Mouse (Mus musculus): ENCODE measurements around the gene Prss50.
A peak's percentile ranks its signal among the peaks of the same experiment; 100 is the strongest.

The Prss50 gene

DNA sequence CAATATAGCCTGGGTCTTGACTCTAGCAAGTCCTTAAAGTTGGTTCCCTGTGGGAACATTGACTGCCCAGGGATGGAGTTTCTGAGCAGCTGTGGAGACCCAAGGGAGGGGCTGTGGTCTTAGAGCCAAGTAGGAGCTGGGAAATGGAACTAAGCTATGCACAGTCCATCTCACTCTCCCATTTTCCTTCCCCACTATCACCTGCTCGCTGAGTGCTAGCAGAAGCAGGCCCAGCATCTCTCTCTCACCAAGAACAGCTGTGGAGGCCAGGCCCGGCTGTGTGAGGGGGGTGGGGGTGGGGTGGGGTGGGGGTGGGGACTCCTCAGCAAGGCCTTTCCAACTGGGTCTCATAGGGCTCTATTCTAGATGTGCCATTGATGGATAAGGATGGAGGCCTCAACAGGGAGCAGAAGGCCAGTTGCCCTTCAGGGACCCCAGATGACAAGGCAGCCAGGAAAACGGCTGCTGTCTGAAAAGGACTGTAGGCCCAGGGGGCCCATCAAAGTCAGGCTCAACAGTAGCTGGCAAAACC lies 17.0 kb downstream of the Prss50 start:
- ATAC-seq (ENCODE audit: low TSS enrichment): no peak

GRCm38 (mm10) chr9:110875288-110875695 lies 17.5 kb downstream of the Prss50 start:
- no peak for ATAC-seq (ENCODE audit: low TSS enrichment)

DNA sequence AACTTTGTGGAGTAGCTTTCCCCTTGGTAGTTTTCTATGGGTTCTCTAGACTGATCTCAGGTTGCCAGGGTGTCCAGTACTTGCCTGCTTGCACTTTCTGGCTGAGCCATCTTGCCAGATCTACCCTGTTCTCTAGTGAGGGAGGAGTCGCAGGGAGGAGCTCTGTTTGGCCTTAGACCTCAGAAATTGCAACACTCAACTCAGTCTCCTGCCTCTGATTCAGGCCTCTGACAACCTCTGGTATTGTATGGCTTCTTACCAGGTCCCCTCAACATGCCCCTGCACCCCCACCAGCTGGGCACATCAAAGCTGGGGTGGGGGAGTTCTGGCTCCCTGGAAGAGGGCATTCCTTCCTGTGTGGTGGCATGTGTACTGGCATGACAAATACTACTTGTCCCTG lies 19.6 kb downstream of the Prss50 start:
- no peak for ATAC-seq (ENCODE audit: low TSS enrichment)

DNA sequence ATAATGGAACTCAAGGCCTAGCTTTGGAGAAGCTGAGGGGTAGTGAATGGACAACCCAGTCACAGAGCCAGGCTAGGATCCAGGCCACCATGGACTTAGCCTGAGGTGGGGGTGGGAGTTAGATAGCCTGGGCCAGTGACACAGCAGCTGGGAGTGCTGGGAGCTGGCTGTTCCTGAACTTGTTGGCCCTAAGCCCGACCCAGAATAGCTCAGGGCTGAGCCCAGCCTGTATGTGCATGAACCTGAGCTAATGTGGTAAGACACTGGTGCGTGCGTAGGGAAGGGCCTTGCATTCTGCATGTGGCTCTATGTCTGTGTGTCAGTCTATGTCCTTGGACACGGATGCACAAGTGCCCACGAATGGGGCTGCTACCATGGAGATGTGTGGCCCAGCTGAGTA lies 20.1 kb downstream of the Prss50 start:
- no peak for ATAC-seq (ENCODE audit: low TSS enrichment)

GRCm38 (mm10) chr9:110879191-110879920 lies 21.6 kb downstream of the Prss50 start, which contains the start of gene Als2cl:
Gene Als2cl (plus strand): TSS chr9:110879870.
- ATAC-seq (ENCODE audit: low TSS enrichment): 0 out of 2 replicates have a peak, but pooled peaks have one; percentile 39

DNA sequence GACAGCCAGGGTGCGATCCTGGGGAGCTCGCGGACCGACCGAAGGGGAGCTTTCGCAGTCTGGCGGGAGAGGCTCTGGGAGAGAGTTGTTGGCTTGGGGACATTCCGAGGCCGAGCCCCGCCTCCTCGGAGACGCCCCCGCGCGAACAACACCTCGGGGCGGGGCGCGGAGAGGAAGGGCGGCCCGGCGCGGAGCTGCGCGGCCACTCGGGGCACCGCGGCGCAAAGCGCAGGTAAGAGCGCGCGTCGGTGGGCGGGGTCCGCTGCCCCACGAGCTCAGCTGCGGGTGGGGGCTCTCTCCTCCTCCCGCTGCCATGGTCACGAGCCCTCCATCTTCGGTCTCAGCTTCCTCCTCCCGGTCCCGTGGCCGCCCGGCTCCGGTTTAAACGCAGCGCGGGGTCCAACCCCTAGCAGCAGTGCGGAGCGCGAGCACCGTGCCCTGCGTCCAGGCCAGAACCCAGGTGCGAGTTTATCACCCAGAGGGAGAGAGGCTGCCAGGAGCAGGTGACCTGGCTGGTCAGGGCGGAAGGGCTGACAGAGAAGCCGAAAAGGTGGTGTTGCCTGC lies 22.3 kb downstream of the Prss50 start, which contains the start of gene Tmie:
Gene Tmie, minus strand, starts transcription at position 116 of the 564 bp plus-strand sequence.
- ATAC-seq (ENCODE audit: low TSS enrichment): 0 out of 2 replicates have a peak, but pooled peaks have one; percentile 29

- no peak for ATAC-seq (ENCODE audit: low TSS enrichment)
These were observed 23.0 kb downstream of the Prss50 start for GRCm38 (mm10) chr9:110880772-110881171.

GRCm38 (mm10) chr9:110881953-110882352 lies 24.2 kb downstream of the Prss50 start:
- no peak for ATAC-seq (ENCODE audit: low TSS enrichment)

DNA sequence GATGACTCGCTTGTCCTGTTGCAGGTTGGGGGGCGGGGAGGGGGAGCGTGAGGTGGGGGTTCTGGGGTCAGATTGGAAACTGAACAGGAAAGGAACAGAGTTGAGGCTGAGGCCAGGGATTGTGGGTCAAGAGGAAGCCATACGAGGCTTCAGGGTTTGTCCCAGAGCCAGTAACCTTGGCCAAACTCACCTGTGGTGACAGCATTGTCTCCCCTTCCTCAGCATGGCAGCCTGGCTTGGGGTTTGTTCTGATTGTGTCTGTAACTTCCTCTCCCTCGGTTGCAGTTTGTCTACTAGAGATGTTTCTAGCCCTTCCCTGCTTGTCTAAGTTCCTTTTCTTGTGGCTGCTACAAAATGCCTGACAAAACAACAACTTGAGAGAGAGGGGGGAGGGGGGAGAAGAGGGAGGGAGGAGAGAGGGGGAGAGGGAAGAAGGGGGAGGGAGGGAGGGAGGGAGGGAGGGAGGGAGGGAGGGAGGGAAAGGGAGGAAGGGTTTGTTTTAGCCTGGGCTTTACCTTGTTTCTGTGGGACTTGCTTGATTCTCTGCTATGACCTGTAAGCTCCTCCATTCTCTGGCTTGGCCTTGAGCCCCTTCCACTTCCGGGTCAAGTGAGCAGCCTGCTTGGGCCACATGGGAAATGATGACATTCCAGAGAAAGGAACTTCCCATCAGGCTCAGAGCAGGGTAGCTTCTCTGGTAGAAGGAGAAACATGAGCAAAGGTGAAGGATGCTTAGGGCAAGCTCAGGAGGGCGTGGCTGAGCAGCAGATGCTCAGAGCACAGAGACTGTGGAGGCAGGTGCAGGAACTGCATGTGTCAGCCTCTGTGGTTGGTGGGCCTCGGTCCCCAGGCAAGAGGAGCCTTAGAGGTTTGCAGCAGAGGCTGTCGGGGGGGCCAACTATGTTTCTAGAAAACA lies 29.9 kb downstream of the Prss50 start:
- no peak for ATAC-seq (ENCODE audit: low TSS enrichment)

GRCm38 (mm10) chr9:110888935-110889334 lies 31.2 kb downstream of the Prss50 start:
- ATAC-seq (ENCODE audit: low TSS enrichment): no peak

GRCm38 (mm10) chr9:110890026-110890783 lies 32.4 kb downstream of the Prss50 start:
- ATAC-seq (ENCODE audit: low TSS enrichment): no peak

GRCm38 (mm10) chr9:110891077-110891828 lies 33.5 kb downstream of the Prss50 start:
- ATAC-seq (ENCODE audit: low TSS enrichment): no peak

DNA sequence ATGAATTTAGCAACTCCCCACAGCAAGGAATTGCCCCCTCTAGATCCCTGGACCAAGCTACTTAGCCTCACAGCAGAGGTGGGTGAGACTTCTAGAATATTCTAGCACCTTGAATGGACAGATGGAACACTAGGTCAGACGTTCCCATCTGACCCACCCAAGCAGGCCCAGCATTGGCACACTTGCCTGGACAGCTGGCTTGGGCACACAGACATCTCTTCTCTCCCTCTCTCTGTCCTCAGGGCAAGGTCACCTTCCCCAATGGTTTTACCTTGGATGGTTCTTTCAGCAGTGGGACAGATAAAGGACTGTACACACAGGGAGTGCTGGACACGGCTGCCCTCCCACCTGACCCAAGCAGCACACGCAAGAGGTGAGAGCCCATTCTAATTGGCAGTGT lies 34.8 kb downstream of the Prss50 start:
- no peak for ATAC-seq (ENCODE audit: low TSS enrichment)

DNA sequence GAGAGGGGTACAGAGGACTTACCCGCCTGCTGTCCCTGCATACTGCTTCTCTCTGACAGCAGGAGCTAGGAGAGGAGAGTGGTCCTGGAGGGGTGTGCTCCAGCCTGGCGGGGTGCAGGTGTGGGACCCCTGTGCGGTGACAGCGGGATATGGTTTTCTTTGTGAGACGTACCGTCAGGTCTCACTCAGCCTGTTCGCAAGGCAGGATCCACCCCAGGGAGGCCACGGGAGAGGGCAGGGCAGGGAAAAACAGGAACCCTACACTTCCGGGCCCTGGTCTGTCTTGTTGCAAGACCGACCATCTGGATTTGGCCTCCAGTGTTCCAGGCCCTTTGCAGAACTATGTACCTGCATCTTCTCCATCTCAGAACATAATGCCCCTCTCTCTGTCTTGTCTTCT lies 35.7 kb downstream of the Prss50 start:
- no peak for ATAC-seq (ENCODE audit: low TSS enrichment)

GRCm38 (mm10) chr9:110895507-110895906 lies 37.7 kb downstream of the Prss50 start:
- ATAC-seq (ENCODE audit: low TSS enrichment): no peak

DNA sequence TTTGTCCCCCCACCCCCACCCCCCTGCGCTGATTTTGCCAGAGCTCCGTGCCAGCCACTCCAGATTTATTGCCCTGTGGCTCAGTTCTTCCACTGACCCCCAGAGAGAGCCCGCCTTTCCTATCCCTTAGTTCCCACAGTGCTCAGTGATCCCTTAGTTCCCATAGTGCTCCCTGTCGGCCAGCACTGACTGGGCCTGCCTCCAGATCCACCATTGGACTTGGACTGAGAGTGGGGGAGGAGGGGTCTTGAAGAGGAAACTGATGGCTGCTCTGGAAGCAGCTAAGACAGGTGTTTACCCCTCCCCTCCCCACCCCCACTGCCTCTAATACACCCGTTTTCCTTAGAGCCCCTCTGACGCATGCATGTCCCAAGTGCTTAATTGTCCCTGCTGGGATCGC lies 38.2 kb downstream of the Prss50 start:
- no peak for ATAC-seq (ENCODE audit: low TSS enrichment)

- no peak for ATAC-seq (ENCODE audit: low TSS enrichment)
These were observed 38.8 kb downstream of the Prss50 start for GRCm38 (mm10) chr9:110896595-110896994.

GRCm38 (mm10) chr9:110899451-110900008 lies 41.8 kb downstream of the Prss50 start:
- no peak for ATAC-seq (ENCODE audit: low TSS enrichment)

DNA sequence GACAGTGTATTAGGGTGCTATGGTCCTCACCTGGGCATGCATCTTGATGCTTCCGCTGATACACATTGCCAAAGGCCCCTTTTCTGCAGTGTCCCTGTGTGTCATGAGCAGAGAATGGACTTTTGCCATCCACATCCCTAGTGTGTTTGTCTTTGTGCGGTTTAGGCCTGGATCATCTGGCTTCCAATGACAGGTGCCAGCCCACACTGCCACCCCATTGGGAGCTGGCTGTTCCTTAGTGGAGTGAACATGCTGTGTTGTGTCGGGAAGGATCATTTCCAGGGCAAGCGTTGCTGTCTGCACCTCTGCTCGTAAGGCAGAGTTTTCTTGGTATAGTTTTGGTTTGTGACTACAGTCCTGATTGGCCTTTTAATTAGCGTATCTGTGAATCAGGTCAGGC lies 43.4 kb downstream of the Prss50 start:
- no peak for ATAC-seq (ENCODE audit: low TSS enrichment)

- ATAC-seq (ENCODE audit: low TSS enrichment): no peak
These were observed 44.5 kb downstream of the Prss50 start for GRCm38 (mm10) chr9:110902271-110902670.
